Mouse (Mus musculus) heart, embryonic 14.5 days (tissue): Measurements from ENCODE around the gene Gm1113. TPM values are rescaled to one million over a fixed set of nuclear protein-coding genes. Genes with fewer than 3 reads are reported as not detected.

Experiments used
- ATAC-seq: fragments of 200-750 bp; cut with Nextera tagmentation; 2 replicates; pipeline ENCODE4 v1.8.0; 2017; ENCODE audit warnings: low read depth, moderate TSS enrichment; ENCODE audit not compliant: insufficient number of reproducible peaks, insufficient read depth, low FRiP score
- H3K27ac ChIP-seq, 2 experiments: fragments of 200-500 bp in 1 of 2; fragments of 300-500 bp in 1 of 2; sonication (generic) in 1 of 2; replicated peaks in 1 of 2; 2 replicates each; pipeline ENCODE4 v1.5.1; 2012 to 2014; ENCODE audit warnings: low read depth in 2 of 2, low read length in 2 of 2, control low read depth in 1 of 2, mild to moderate bottlenecking in 1 of 2, mixed read lengths in 1 of 2; ENCODE audit not compliant: control insufficient read depth in 1 of 2, insufficient read depth in 1 of 2
- H3K27me3 ChIP-seq: fragments of 300-500 bp; sonication (generic); 2 replicates; pipeline ENCODE4 v1.6.1; 2014; ENCODE audit warnings: mild to moderate bottlenecking, low read length, control low read depth; ENCODE audit not compliant: control insufficient read depth, insufficient read depth
- H3K36me3 ChIP-seq: fragments of 300-500 bp; sonication (generic); 2 replicates; pipeline ENCODE4 v1.6.1; 2014; ENCODE audit warnings: mild to moderate bottlenecking, control low read depth, low read length, mixed read lengths; ENCODE audit not compliant: control insufficient read depth, insufficient read depth
- H3K4me1 ChIP-seq, 2 experiments: fragments of 200-500 bp in 1 of 2; fragments of 300-500 bp in 1 of 2; sonication (generic) in 1 of 2; 2 replicates each; pipeline ENCODE4 v1.6.1; 2012 to 2014; ENCODE audit warnings: low read length in 2 of 2, control low read depth in 1 of 2, mixed read lengths in 1 of 2; ENCODE audit not compliant: control insufficient read depth in 2 of 2, insufficient read depth in 2 of 2
- H3K4me2 ChIP-seq: fragments of 300-500 bp; sonication (generic); 2 replicates; pipeline ENCODE4 v1.6.1; 2014; ENCODE audit warnings: mild to moderate bottlenecking, low read length
- H3K4me3 ChIP-seq, 2 experiments: fragments of 200-500 bp in 1 of 2; fragments of 300-500 bp in 1 of 2; sonication (generic) in 1 of 2; 2 replicates each; pipeline ENCODE4 v1.5.1; 2012 to 2014; ENCODE audit warnings: low read length in 2 of 2, mild to moderate bottlenecking in 2 of 2, control low read depth in 1 of 2, low read depth in 1 of 2, moderate library complexity in 1 of 2; ENCODE audit not compliant: control insufficient read depth in 1 of 2, insufficient read depth in 1 of 2
- H3K9ac ChIP-seq: fragments of 300-500 bp; sonication (generic); 2 replicates; pipeline ENCODE4 v1.6.1; 2014; ENCODE audit warnings: mild to moderate bottlenecking, low read length
- H3K9me3 ChIP-seq: fragments of 300-500 bp; sonication (generic); 2 replicates; pipeline ENCODE4 v1.6.1; 2016; ENCODE audit warnings: low read length, control low read depth; ENCODE audit not compliant: control insufficient read depth
- WGBS: fragments of 180-500 bp; shearing (Covaris S2); extraction: QIAGEN DNeasy Blood & Tissue Kit; methylation state at CpG from one replicate; pipeline ENCODE4 v1.1.7; 2014; 5-methylcytosine and 5-hydroxymethylcytosine counted together
- polyA plus RNA-seq: library from polyadenylated mRNA; unstranded; fragments of >200 nt; fragmentation: Nextera tagmentation; extraction: Ambion mirVana; gene quantifications from 2 replicates; pipeline ENCODE4 v1.2.1, GENCODE M21; 2014

Gene Gm1113
- polyA plus RNA-seq, 1 experiment from 2014 or later = not detected

GRCm38 (mm10) chr9:35541488-35541887, 23.4 kb upstream of the Gm1113 start:
- 9% methylated on average over 6 of the region's 6 CpGs for WGBS
- Histone ChIP-seq H3K36me3 (no peaks in the 10 kb centered on the region), H3K27ac (no peak overlapping the region), H3K4me2 (no peak overlapping the region), H3K4me3 (no peak overlapping the region), H3K9me3 (no peaks in the 10 kb centered on the region), H3K4me1 (peaks cover 4 to 12% of the 10 kb centered on the region in 2 experiments; a peak in 2 of 4 replicates), H3K9ac (no peak overlapping the region), H3K27me3 (no peaks in the 10 kb centered on the region)
- ATAC-seq = peak; percentile 47; the same call in 1 of the 2 replicates

GRCm38 (mm10) chr9:35541024-35541423, 23.0 kb upstream of the Gm1113 start:
- Histone ChIP-seq H3K36me3 (no peaks in the 10 kb centered on the region), H3K4me2 (no peak overlapping the region), H3K27me3 (no peaks in the 10 kb centered on the region), H3K9me3 (no peaks in the 10 kb centered on the region), H3K27ac (no peak overlapping the region), H3K4me3 (no peak overlapping the region), H3K4me1 (peaks cover 4 to 12% of the 10 kb centered on the region in 2 experiments; a peak in 2 of 4 replicates), H3K9ac (no peak overlapping the region)
- 81% methylated on average over 5 of the region's 5 CpGs for WGBS
- ATAC-seq = no peak

GRCm38 (mm10) chr9:35539001-35539750, 21.1 kb upstream of the Gm1113 start:
- H3K4me1 ChIP-seq = peaks cover 4 to 12% of the 10 kb centered on the region in 2 experiments; a peak in 2 of 4 replicates

GRCm38 (mm10) chr9:35535876-35536275, 17.8 kb upstream of the Gm1113 start:
- WGBS = 59% methylated on average over 4 of the region's 4 CpGs
- no peak overlapping the region for H3K9ac ChIP-seq
- no peaks in the 10 kb centered on the region for H3K9me3 ChIP-seq
- no peaks in the 10 kb centered on the region for H3K36me3 ChIP-seq
- H3K4me3 ChIP-seq = no peak overlapping the region
- peaks cover 4 to 12% of the 10 kb centered on the region in 2 experiments; a peak in 2 of 4 replicates for H3K4me1 ChIP-seq
- H3K27ac ChIP-seq = no peak overlapping the region
- ATAC-seq = no peak
- no peaks in the 10 kb centered on the region for H3K27me3 ChIP-seq
- no peak overlapping the region for H3K4me2 ChIP-seq

More at GRCm38 (mm10) chr9:35539001-35539750, 21.1 kb upstream of the Gm1113 start:
- no peaks in the 10 kb centered on the region for H3K9me3 ChIP-seq
- 78% methylated on average over 13 of the region's 13 CpGs for WGBS
- no peak overlapping the region for H3K4me3 ChIP-seq
- H3K36me3 ChIP-seq = no peaks in the 10 kb centered on the region
- H3K27ac ChIP-seq = no peak overlapping the region
- no peak overlapping the region for H3K4me2 ChIP-seq
- no peaks in the 10 kb centered on the region for H3K27me3 ChIP-seq
- ATAC-seq = no peak
- H3K9ac ChIP-seq = no peak overlapping the region

GRCm38 (mm10) chr9:35535110-35535509, 17.0 kb upstream of the Gm1113 start:
- Histone ChIP-seq H3K27me3 (no peaks in the 10 kb centered on the region), H3K9ac (no peak overlapping the region), H3K27ac (no peak overlapping the region), H3K4me1 (peaks cover 4 to 12% of the 10 kb centered on the region in 2 experiments; a peak in 2 of 4 replicates), H3K4me2 (no peak overlapping the region), H3K4me3 (no peak overlapping the region), H3K9me3 (no peaks in the 10 kb centered on the region), H3K36me3 (no peaks in the 10 kb centered on the region)
- ATAC-seq = peak; percentile 26; the same call in 1 of the 2 replicates
- WGBS = 6% methylated on average over 2 of the region's 2 CpGs

- H3K4me1 ChIP-seq = peaks cover 5 to 7% of the 10 kb centered on the region in 2 experiments; a peak in 2 of 4 replicates
- H3K4me2 ChIP-seq = no peak overlapping the region
- WGBS = 72% methylated on average over 9 of the region's 9 CpGs
- H3K9me3 ChIP-seq = no peaks in the 10 kb centered on the region
- H3K4me3 ChIP-seq = no peak overlapping the region
- ATAC-seq = no peak
- no peaks in the 10 kb centered on the region for H3K27me3 ChIP-seq
- H3K9ac ChIP-seq = no peak overlapping the region
- H3K36me3 ChIP-seq = no peaks in the 10 kb centered on the region
- H3K27ac ChIP-seq = no peak overlapping the region
Measured at GRCm38 (mm10) chr9:35533266-35533665, 15.2 kb upstream of the Gm1113 start.

GRCm38 (mm10) chr9:35529796-35530195, 11.7 kb upstream of the Gm1113 start:
- Histone ChIP-seq H3K4me1 (peaks cover 0 to 3% of the 10 kb centered on the region in 2 experiments; a peak in 2 of 4 replicates), H3K4me3 (no peak overlapping the region), H3K9ac (no peak overlapping the region), H3K4me2 (no peak overlapping the region), H3K27me3 (no peaks in the 10 kb centered on the region), H3K27ac (0 out of 4 replicates have a peak overlapping the region, but pooled peaks of 1 of the 2 experiments have one; percentile 9), H3K9me3 (no peaks in the 10 kb centered on the region), H3K36me3 (no peaks in the 10 kb centered on the region)
- no peak for ATAC-seq
- 21% methylated on average over 1 of the region's 1 CpGs for WGBS
